Mouse (Mus musculus) embryonic facial prominence, embryonic 12.5 days (tissue): ENCODE measurements at regions not wholly inside any gene's neighbourhood (a gene's known extent, or its start where the extent isn't known, plus 50 kb on each side); places are given as distances from the start of the nearest gene placed in this dataset.

Experiments
- ATAC-seq: fragments of 200-750 bp; cut with Nextera tagmentation; 2 replicates; pipeline ENCODE4 v1.8.0; 2017; ENCODE audit not compliant: insufficient number of reproducible peaks, insufficient read depth, low FRiP score, low TSS enrichment
- H3K27ac ChIP-seq: fragments of 300-500 bp; sonication (generic); 2 replicates; pipeline ENCODE4 v1.5.1; 2016; ENCODE audit warnings: mild to moderate bottlenecking
- H3K27me3 ChIP-seq: fragments of 300-500 bp; sonication (generic); 2 replicates; pipeline ENCODE4 v1.6.1; 2016; ENCODE audit warnings: mild to moderate bottlenecking, moderate library complexity
- H3K36me3 ChIP-seq: fragments of 300-500 bp; sonication (generic); 2 replicates; pipeline ENCODE4 v1.6.1; 2016; ENCODE audit warnings: mild to moderate bottlenecking
- H3K4me1 ChIP-seq: fragments of 300-500 bp; sonication (generic); 2 replicates; pipeline ENCODE4 v1.6.1; 2016
- H3K4me2 ChIP-seq: fragments of 300-500 bp; sonication (generic); replicated peaks from 2 replicates; pipeline ENCODE4 v1.6.1; 2016; ENCODE audit warnings: mild to moderate bottlenecking, moderate library complexity
- H3K4me3 ChIP-seq: fragments of 300-500 bp; sonication (generic); 2 replicates; pipeline ENCODE4 v1.5.1; 2016; ENCODE audit warnings: mild to moderate bottlenecking
- H3K9ac ChIP-seq: fragments of 300-500 bp; sonication (generic); 2 replicates; pipeline ENCODE4 v1.6.1; 2016; ENCODE audit warnings: mild to moderate bottlenecking, moderate library complexity
- H3K9me3 ChIP-seq: fragments of 300-500 bp; sonication (generic); 2 replicates; pipeline ENCODE4 v1.6.1; 2016; ENCODE audit warnings: mild to moderate bottlenecking, moderate library complexity
- WGBS: fragments of 180-500 bp; shearing (Covaris S2); methylation state at CpG from one replicate; pipeline ENCODE4 v1.1.7; 2016; 5-methylcytosine and 5-hydroxymethylcytosine counted together

DNA sequence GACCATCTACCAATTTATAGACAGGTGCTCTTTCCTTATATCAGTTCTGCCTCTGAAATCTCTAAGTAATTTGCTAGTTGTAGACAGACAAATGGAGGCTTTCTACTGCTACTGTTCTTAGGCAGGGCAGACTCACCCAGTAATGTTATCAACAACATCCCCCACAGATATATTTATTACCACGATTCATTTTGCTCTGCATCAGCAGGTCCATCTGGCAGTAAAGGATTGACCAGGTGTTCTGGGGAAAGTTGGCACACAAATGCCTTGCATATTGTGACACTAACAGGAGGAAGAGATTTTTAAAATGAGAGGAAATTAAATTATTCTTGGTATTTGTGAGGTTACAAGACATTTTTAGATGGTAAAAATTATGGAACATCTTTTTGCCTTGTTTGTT lies 627.3 kb upstream of the Tmprss15 start:
- Histone ChIP-seq H3K4me1 (no peaks in the 10 kb centered on the region), H3K4me3 (no peak overlapping the region), H3K9me3 (no peaks in the 10 kb centered on the region), H3K27me3 (no peaks in the 10 kb centered on the region), H3K4me2 (no peak overlapping the region), H3K9ac (no peak overlapping the region), H3K27ac (no peak overlapping the region), H3K36me3 (no peaks in the 10 kb centered on the region)
- ATAC-seq = no peak
- 81% methylated on average over 1 of the region's 1 CpGs for WGBS

DNA sequence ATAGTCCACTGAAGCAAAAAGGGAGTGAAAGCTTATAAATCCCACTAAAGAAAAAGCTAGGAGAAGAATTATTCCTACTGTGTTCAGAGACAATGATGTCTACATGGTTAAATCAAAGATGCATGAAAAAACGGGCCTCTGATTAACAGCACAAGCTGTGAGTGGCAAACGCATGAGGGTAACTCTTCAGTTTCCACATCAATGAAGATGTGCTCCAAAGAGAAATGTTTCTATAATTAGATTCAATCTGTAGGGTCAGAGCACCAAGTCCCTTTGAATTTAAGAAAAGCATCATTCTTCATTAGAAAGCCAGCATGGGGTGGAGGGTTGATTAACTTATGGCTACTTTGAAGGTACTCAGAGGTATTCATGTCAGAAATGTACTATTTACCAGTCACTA lies 601.5 kb upstream of the Tmprss15 start:
- Histone ChIP-seq H3K9me3 (no peaks in the 10 kb centered on the region), H3K4me3 (no peak overlapping the region), H3K27me3 (no peaks in the 10 kb centered on the region), H3K4me2 (no peak overlapping the region), H3K36me3 (no peaks in the 10 kb centered on the region), H3K9ac (no peak overlapping the region), H3K27ac (no peak overlapping the region), H3K4me1 (no peaks in the 10 kb centered on the region)
- 54% methylated on average over 2 of the region's 2 CpGs for WGBS
- ATAC-seq = no peak

DNA sequence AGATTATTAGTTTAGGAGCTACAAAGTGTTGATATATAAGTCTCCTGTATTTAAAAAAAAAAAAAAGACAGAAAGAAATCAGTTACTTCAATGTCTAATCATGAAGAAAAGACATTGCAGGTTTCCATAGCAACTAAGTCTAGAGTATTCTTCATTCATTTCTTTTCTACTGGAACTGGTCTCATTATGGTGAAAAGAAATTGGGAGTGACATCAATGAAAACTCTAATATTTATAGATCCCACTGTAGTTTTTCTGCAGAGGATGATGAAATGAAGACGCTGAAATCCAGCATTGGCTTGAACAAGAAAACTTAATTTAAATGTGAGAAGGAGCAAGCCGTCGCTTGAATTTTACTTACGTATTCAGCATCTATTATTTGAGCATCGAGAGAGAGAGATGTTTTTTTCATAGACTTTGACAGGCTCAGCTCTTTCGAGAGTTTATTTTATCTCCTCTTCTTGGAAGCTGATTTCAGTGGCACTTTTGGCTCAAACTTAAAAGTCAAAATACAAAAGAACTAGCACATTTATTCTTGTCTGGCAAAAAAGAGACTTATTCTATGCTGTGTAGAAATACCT lies 560.4 kb upstream of the Tmprss15 start:
- Histone ChIP-seq H3K27me3 (no peaks in the 10 kb centered on the region), H3K4me1 (no peaks in the 10 kb centered on the region), H3K4me3 (no peak overlapping the region), H3K9me3 (no peaks in the 10 kb centered on the region), H3K27ac (no peak overlapping the region), H3K4me2 (no peak overlapping the region), H3K36me3 (no peaks in the 10 kb centered on the region), H3K9ac (no peak overlapping the region)
- 85% methylated on average over 6 of the region's 6 CpGs for WGBS
- no peak for ATAC-seq

DNA sequence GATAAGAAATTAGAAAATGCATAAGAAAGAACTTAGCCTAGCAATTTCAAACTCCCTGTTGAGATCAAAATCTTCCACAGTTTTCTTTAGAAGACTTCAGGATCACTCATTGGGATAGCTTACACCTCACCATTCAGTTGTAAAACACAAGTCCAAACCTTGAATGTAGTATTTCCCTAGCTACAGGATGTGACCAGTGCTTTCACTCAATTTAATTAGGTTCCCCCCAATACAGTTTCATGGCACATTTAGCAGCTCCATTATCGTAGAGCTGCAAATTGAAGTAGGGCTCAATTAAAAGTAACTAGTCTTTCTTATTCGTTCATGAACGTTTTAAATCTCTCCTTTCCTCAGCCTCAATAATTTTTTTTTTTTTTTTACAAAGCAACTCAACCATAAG lies 550.0 kb upstream of the Tmprss15 start:
- no peak for ATAC-seq
- Histone ChIP-seq H3K27ac (no peak overlapping the region), H3K36me3 (no peaks in the 10 kb centered on the region), H3K4me1 (no peaks in the 10 kb centered on the region), H3K9me3 (no peaks in the 10 kb centered on the region), H3K9ac (no peak overlapping the region), H3K27me3 (no peaks in the 10 kb centered on the region), H3K4me2 (no peak overlapping the region), H3K4me3 (no peak overlapping the region)
- WGBS = 74% methylated on average over 3 of the region's 3 CpGs

DNA sequence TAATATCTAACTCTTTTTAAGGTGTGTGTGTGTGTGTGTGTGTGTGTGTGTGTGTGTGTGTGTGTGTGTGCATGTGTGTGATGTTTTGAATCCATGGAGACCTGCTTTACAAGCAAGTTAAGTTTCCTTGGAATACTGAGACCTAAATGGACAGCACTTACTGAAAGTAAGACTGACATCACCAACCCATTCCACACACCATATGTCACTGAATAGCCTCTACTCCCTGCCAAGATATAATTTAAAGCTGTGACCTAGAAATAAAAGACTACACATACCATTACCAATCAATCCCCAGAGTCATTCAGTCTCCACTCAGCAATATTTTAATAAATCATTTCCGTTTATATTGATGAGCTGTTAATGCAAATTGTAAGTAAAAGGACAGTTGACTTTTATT lies 536.2 kb upstream of the Tmprss15 start:
- ATAC-seq = no peak
- H3K4me3 ChIP-seq = no peak overlapping the region
- WGBS = 74% methylated on average over 1 of the region's 1 CpGs
- no peak overlapping the region for H3K27ac ChIP-seq
- H3K9ac ChIP-seq = no peak overlapping the region
- H3K27me3 ChIP-seq = no peaks in the 10 kb centered on the region
- H3K9me3 ChIP-seq = no peaks in the 10 kb centered on the region
- no peak overlapping the region for H3K4me2 ChIP-seq
- no peaks in the 10 kb centered on the region for H3K4me1 ChIP-seq
- H3K36me3 ChIP-seq = no peaks in the 10 kb centered on the region

DNA sequence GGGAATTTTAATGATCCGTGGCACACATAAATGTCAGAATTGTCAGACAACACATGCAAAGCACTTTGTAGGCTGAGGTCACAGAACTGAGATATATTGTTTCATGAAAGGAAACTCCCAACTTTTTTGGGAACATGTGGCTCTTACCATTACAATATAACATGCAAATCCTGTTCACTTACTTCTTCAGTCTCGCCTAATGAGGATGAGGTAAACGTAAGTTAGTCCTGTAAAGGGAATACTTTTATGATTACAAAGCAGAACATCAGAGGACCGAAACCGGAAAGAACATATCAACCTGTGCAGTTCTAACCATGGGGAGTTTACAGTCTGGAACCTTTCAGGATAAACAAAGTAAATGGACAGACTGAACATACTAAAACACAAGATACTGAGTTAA lies 520.1 kb upstream of the Tmprss15 start:
- Histone ChIP-seq H3K9me3 (no peaks in the 10 kb centered on the region), H3K27me3 (no peaks in the 10 kb centered on the region), H3K36me3 (no peaks in the 10 kb centered on the region), H3K9ac (no peak overlapping the region), H3K27ac (no peak overlapping the region), H3K4me3 (no peak overlapping the region), H3K4me1 (no peaks in the 10 kb centered on the region), H3K4me2 (no peak overlapping the region)
- ATAC-seq = no peak
- WGBS = 81% methylated on average over 5 of the region's 5 CpGs

DNA sequence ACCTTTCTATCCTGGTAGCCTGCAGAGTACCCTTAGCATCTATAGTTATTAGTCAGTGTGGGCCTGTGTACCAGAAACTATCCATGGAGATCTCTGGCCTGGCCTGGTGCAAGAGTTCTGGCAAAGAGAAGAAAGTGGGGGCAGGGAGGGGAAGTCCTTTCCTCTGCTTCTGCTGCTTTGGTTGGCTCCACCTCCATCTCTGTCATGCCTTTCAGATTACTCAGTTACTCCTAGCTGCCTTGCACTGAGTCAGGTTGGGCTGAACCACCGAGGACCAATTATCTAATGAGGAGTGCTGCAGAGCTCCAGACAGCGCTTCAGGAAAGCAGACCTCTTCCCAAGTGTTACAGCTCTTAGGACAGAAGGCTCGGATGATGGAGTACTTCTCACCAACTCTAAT lies 500.0 kb upstream of the Tmprss15 start:
- H3K36me3 ChIP-seq = no peaks in the 10 kb centered on the region
- 60% methylated on average over 3 of the region's 3 CpGs for WGBS

DNA sequence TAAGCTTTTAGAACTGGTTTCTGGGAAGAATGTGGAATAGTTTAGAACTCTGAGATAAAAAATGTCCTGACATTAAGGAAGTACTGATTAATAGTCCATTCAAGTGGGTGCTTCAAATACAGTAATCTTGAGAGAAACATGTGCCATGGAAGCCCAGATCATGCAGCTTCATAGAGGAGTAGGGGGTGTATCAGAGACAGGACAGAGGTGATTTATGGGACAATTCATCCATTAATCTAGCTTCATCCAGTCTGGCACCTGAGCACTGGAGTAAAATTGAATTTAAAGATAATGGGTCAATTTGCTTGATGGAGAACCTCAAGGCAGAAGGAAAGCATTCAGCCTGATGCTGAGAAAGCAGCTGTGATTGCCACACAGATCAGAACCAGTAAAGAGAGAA lies 494.8 kb upstream of the Tmprss15 start:
- Histone ChIP-seq H3K27me3 (no peaks in the 10 kb centered on the region), H3K27ac (no peak overlapping the region), H3K9ac (no peak overlapping the region), H3K4me3 (no peak overlapping the region), H3K36me3 (no peaks in the 10 kb centered on the region), H3K4me2 (no peak overlapping the region), H3K9me3 (no peaks in the 10 kb centered on the region), H3K4me1 (no peaks in the 10 kb centered on the region)
- no peak for ATAC-seq

More for the DNA sequence above, 500.0 kb upstream of the Tmprss15 start:
- no peak overlapping the region for H3K9ac ChIP-seq
- no peaks in the 10 kb centered on the region for H3K27me3 ChIP-seq
- H3K4me3 ChIP-seq = no peak overlapping the region
- ATAC-seq = no peak
- no peaks in the 10 kb centered on the region for H3K9me3 ChIP-seq
- H3K27ac ChIP-seq = no peak overlapping the region
- no peak overlapping the region for H3K4me2 ChIP-seq
- H3K4me1 ChIP-seq = no peaks in the 10 kb centered on the region

DNA sequence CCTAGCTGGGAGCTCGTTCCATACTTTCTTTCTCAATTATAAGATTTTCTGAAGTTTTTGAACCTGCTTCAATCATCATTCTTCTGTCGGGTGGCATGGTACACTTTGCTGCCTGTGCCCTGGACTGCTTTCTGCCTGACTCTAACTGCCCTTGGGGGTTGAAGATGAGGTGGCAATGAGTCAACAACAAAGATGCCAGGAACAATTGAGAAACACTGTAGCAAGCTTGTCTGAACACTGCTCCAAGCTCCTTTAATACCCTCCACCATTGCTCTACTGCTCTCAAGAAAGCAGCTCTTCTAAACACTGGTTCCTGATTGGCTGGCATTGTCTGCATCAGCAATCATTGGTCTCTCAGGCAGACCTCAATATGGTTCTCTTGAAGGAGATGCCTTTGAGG lies 480.0 kb upstream of the Tmprss15 start:
- H3K9me3 ChIP-seq = no peaks in the 10 kb centered on the region
- H3K27ac ChIP-seq = no peak overlapping the region
- ATAC-seq = no peak
- H3K4me3 ChIP-seq = no peak overlapping the region
- no peaks in the 10 kb centered on the region for H3K36me3 ChIP-seq
- 84% methylated on average over 2 of the region's 2 CpGs for WGBS
- no peaks in the 10 kb centered on the region for H3K27me3 ChIP-seq
- H3K9ac ChIP-seq = no peak overlapping the region
- no peaks in the 10 kb centered on the region for H3K4me1 ChIP-seq
- no peak overlapping the region for H3K4me2 ChIP-seq

DNA sequence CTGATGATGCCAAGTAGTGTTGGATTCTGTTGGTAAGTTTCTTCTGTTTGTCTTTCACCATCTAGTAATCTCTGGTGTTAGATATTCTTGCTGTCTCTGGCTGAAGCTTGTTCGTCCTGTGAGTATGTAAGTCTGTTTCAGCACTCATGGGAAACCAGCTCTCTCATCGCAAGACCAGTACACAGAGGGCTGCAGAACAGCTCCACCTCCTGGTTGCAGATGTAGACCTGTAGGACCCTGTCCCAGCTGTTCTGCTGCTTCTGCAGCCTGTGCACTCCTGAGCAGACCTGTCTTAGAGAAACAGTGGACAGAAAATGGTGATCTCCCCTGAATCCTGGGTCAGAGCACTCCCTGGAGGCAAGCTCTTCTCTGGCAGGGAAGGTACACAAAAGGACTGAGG lies 443.5 kb upstream of the Tmprss15 start:
- Histone ChIP-seq H3K4me2 (no peak overlapping the region), H3K9ac (no peak overlapping the region), H3K27ac (no peak overlapping the region), H3K9me3 (no peaks in the 10 kb centered on the region), H3K4me1 (no peaks in the 10 kb centered on the region), H3K27me3 (no peaks in the 10 kb centered on the region), H3K36me3 (no peaks in the 10 kb centered on the region), H3K4me3 (no peak overlapping the region)
- WGBS = 59% methylated on average over 2 of the region's 2 CpGs
- no peak for ATAC-seq

DNA sequence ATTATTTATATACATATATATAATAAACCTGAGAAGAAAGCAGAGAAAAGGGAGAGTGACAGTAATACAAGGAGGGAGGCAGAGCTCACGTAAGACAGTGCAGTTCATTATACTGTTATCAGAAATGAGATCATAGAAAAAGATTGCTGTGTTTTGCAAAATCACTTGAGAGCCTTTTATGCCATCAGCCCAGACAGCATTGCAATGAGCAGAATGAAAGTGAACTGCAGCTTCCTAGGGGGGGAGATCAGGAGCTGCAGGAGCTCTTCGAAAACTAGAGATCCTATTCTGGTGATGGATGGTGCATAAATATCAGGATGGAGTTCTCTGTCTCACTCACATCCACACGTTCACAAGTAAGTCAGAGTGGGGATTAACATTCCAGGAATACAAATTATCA lies 401.6 kb upstream of the Tmprss15 start:
- no peak overlapping the region for H3K4me3 ChIP-seq
- no peak overlapping the region for H3K9ac ChIP-seq
- H3K4me1 ChIP-seq = no peaks in the 10 kb centered on the region
- no peak overlapping the region for H3K4me2 ChIP-seq
- no peak overlapping the region for H3K27ac ChIP-seq
- ATAC-seq = no peak
- H3K27me3 ChIP-seq = no peaks in the 10 kb centered on the region
- no peaks in the 10 kb centered on the region for H3K9me3 ChIP-seq
- H3K36me3 ChIP-seq = no peaks in the 10 kb centered on the region
- WGBS = 74% methylated on average over 3 of the region's 3 CpGs

DNA sequence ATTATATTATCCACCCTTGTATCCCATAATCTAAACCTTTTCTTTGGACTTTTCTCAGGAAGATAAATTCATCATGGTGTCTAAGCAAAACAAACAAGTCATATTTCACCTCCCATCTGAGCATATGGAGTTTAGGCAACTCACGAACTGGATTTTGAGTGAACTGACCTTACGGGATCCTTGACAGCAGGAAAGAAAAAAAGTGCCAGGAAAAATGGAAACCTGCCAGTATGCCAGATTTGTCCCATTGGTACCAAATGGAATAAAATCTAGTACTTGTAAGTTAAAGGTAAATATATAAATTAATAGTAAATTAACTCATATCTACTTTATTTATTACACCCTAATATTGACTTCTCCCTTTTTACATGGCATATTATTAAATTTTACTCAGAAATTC lies 360.0 kb upstream of the Tmprss15 start:
- WGBS = 78% methylated on average over 2 of the region's 2 CpGs
- no peak overlapping the region for H3K4me3 ChIP-seq
- H3K27ac ChIP-seq = no peak overlapping the region
- H3K4me1 ChIP-seq = no peaks in the 10 kb centered on the region
- ATAC-seq = no peak
- no peak overlapping the region for H3K9ac ChIP-seq
- no peaks in the 10 kb centered on the region for H3K36me3 ChIP-seq
- H3K9me3 ChIP-seq = no peaks in the 10 kb centered on the region
- no peaks in the 10 kb centered on the region for H3K27me3 ChIP-seq
- no peak overlapping the region for H3K4me2 ChIP-seq

DNA sequence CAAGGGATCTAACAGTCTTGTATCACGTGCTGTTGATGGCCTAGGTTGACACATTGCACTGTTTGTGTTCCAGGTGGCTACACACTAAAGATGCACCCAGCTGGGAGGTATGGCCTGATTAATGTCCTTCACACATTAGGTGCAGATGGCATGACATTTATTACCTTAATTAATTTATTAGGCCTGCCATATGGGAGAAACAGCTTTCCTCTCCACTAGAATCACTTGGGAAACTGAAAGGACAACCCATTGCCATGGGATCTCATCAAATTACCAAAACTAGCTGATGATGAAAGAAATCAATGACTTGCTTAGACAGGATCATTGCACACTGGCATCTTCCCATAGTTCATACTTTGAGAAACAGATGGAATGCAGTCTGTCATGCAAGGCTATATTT lies 358.8 kb upstream of the Tmprss15 start:
- no peak overlapping the region for H3K4me3 ChIP-seq
- H3K4me1 ChIP-seq = no peaks in the 10 kb centered on the region
- no peaks in the 10 kb centered on the region for H3K27me3 ChIP-seq
- no peak overlapping the region for H3K9ac ChIP-seq
- H3K9me3 ChIP-seq = no peaks in the 10 kb centered on the region
- ATAC-seq = peak; percentile 15; the same call in 1 of the 2 replicates
- no peaks in the 10 kb centered on the region for H3K36me3 ChIP-seq
- no peak overlapping the region for H3K27ac ChIP-seq
- no peak overlapping the region for H3K4me2 ChIP-seq
- WGBS = 74% methylated on average over 1 of the region's 1 CpGs
